Mouse (Mus musculus) CD4-positive, CD25-positive, alpha-beta regulatory T cell, adult 4 months (primary cell): ENCODE measurements around the gene Cdc14a. TPM values are rescaled to one million over a fixed set of nuclear protein-coding genes. Genes with fewer than 3 reads are reported as not detected.

ENCODE experiments used
- ATAC-seq: one replicate; pipeline ENCODE4 v1.8.0; 2017
- polyA plus RNA-seq, 2 experiments: library from polyadenylated mRNA; unstranded; fragments of 100-300 nt; shearing (Covaris generic); gene quantifications; one replicate each; pipeline ENCODE4 v1.2.1; 2017

Gene Cdc14a
- polyA plus RNA-seq, 2 experiments from 2014 or later: 10.1 to 10.5 TPM

DNA sequence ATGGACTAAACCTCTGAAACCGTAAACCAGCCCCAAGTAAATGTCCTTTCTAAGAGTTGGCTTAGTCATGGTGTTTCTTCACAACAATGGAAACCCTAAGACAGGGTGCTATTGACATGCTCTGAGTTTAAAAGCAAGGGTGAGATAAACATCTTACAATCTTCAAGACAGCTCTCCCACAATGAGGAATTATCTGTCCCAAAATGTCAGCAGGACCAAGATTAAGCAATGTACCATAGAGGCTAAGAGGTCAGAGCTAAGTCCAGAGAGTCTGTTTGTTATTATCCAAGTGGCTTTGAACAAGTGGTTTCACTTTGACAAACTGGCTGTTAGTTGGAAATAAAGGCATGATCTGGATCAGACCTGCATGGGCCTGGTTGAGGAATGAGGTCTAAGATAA, 159.9 kb downstream of the Cdc14a start:
- no peak for ATAC-seq

DNA sequence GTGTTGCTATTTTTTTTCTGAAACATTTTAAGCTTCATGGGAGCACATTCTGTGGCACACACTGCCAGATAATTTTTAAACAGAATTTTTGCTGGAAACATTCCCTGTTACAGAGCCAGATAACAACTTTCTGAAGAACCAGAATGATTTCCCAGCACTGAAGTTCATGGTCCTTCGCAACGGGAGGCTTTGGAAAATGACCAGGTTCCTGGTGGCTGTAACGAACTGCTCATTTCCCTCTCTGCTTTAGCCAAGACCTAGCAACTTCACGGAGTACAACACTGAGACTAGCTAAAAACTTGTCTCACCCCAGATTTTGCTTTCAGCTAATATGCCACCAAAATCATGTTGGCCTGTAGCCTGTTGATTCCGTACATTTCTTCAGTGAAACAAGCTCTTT, 160.8 kb downstream of the Cdc14a start:
- ATAC-seq: no peak

DNA sequence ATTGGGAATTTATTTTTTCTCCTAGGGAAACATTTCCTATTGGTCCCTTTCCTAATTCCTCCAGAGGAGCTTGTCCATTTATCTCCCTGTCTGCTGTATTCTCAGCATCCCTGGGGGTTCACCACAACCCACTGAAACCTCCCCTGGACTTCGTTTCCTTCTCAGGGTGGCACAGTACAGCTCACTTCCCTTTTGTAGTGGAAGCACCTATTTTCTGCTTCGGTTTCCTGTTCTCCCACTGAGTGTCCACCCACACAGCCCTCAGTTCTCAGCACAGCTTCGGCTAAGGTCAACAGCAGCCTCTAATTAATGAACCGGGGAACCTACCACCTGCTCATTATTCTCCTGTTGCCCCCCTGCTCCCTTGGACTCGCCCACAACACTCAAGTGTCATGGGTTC, 167.7 kb downstream of the Cdc14a start:
- ATAC-seq: no peak

DNA sequence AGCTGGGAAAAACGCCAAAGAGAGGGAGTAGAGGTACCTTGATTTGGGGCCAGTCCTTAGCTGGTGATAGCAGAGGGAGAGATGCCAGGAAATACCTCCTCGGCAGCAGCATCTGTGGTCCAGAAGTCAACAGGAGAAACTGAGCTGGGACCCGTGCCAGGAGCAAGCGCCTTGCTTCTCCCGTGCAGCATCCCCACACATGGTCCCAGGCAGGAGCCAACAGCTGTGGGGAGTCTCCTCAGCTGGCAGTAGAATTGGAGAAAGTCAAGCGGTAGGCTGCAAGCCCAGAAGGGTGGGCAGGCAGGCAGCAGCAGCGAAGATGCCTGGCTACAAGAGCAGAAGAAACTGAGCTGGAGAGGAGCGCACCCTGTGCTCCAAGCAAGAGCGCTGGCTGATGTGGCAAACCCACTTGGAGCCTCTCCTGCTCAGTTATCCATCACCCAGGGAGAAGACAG, 170.7 kb downstream of the Cdc14a start, which contains the start of gene Gpr88:
Gene Gpr88 (minus strand): TSS at position 427 of the 455 bp plus-strand sequence.
- no peak for ATAC-seq

DNA sequence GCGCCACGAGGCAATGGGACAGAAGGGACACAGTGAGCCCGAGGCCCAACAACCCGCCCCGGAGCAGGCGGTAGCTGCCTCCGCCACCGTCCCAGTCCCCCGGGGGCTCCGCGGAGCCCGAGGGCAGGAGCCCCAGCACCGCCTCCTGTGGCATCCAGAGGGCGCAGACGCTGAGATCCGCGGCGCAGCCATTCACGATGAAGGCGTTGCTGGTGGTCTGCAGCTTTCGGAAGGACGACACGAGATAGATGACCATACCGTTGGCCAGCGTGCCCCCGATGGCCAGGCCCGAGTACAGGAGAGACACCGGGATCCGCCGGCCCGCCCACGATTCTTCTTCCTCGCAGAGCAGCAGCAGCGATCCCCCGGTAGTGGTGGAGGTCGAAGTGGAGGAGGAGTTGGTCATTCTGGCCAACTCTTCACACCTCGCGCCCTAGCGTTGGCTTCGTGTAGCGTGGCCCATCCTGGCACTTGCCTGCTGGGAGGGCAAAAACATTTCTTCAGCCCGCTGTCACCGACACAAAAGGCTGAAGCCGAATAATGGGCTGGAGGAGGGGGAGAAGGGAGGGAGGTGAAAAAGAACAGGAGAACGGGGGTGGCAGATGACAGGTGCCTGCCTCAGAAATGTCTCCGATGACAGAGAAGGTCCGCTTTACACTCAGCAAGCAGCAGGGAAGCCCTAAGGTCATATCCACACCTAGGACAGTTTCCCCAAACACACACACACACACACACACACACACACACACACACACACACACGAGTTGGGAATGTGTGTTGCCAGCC, 171.4 kb downstream of the Cdc14a start:
- ATAC-seq: no peak

DNA sequence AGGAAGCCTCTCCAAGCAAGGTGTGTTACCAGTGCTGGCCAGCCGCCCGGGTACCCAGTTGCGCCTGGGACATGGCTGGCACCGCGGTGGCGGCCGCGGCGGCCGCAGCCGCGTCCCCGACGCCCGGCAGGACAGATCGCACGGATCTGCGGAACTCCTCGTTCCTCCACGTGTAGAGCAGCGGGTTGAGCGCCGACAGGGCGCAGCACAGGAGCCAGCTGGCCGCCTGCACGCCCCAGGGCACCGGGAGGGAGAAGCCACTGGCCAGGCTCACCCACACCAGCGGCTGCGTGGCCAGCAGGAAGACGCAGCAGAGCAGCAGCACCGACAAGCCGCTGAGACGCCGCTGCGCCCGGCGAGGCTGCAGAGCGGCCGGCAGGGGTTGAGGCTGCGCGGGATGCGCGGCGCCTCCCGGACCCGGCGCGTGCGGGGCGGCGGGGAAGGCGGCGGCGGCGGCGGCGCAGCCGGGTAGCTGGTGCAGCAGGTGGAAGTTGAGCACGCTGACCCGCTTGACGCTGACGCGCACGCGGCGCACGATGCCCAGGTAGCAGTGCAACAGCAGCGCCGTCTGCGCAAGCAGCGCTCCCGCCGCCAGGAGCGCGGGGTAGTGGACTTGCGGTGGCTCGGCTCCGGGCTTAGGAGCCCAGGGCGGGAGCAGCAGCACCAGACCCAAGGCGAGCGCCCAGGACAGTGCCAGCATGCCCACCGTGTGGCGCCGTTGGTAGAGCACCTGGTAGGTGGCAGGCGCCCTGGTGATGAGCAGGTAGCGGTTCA, 172.2 kb downstream of the Cdc14a start:
- no peak for ATAC-seq

DNA sequence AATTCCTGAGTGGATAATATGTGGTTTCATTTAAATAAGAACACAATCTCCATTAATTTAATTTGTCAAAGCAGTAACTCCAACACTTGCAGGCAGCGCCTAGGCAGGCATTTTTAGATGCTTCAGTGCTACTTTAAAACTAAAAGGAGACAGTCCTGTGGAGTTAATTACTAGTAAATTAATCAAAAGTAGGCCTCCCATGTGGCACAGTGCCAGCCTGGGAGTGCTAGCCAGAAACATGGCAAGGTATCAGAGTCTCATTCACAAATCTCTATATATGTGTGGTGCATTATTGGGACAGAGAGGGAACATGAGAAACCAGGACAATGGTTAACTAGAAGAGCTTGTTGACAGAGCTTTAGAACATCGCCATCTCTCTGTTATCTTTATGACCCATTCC, 174.8 kb downstream of the Cdc14a start:
- ATAC-seq: no peak

DNA sequence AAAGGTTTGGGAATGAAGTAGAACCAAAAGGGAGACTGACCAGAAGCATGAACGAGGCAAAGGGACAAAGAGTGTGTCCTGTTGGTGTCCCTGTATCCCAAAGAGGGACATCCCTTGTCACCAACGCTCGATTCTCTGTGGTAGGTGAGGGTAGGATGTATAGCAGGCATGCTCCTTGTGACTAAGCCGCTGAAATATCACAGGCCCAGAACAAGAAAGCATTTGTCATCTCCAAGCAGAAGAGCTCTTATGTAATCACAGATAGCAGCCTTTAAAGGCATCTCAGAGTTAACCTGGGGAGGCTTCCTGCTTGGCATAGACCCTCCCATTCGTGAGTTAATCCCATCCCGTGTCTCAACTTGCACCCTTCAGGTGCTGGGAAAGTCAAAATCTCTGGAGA, 179.4 kb downstream of the Cdc14a start:
- no peak for ATAC-seq

DNA sequence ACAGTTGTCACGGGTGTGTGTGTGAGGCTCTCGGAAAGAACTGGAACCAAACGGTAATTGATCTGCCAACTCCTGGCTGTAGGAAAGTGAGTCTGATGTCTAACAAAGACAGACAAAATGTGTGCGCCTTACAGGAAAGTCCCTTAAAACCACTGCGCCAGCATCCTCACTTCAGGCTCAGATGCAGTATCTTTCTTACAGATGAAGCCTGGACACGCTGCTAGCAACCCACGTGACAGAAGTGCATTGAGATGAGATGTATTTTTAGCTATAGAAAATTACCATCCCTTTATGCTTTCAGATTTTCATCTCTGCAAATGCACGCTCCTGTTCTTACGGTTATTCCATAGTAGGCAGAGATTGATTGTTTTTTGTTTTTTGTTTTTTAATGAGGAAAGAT, 181.1 kb downstream of the Cdc14a start:
- ATAC-seq: no peak

DNA sequence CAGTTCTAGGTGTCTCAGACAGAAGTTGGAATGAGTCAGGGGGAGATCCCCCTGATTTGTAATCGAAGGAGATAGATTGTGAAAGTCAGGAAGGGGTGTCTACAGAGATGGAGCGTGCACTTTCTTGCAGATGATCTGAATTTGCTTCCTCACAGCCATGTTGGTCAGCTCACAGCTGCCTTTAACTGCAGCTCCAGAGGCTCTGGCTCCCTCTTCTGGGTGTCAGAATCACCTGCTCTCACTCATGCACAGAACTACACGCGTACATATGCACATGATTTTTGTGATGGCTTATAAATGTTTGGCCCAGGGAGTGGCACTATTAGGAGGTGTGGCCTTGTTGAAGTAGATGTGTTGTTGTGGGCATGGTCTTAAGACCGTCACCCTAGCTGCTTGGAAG, 186.3 kb downstream of the Cdc14a start:
- no peak for ATAC-seq

DNA sequence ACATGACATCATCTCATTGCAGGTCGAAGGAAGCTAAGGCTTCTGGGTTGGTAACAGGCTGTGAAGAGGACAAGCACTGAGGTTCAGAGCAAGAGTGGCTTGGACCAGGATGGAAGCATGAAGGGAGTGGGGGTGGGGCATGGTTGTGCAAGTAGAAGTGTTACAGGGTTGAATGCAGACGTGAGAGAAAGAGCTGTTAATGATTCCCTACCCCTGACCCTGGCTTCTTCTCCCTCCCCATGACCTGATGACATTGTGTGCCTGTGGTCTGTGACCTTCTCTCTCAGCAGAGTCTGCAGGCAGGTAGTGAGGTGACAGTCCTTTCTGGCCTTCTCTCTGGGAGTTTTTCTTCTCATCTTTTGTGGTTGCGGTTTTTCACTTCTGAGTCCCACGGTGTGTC, 187.0 kb downstream of the Cdc14a start:
- no peak for ATAC-seq

DNA sequence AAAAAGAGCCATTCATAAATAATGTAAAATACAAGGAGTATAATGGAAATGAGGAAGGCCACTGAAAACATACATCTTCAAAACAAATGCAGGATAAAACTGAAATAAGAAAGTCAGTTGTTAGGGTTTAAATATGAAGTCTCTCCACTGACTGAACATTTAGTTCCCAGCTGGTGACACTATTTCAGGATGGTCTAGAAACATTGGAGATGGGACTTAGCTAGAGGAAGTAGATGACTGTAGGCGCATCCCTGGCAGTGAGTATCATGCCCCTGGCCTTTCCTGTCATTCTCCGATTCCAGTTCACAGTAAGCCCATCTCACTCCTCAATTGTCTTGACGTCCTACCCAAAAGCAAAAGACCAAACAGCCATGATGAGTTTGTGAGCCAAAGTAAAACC, 190.3 kb downstream of the Cdc14a start:
- ATAC-seq: no peak

DNA sequence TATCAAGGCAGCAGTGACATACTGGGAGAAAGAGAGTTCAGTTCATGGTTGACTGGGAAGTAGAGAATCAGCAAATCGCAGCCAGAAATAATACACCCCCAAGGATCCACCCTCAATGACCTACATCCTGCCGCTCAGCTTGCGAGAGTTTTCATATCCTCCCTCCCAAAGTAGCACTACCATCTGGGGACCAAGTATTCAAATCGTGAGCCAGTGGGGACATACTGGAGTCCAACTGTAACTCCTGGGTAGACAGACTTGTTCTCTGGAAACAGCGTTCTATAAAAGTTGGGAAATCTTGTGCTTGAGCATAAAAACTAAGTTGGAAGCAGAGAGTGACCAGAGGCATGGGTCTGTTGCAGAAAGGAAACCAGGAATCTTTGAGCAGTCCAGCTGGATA, 191.1 kb downstream of the Cdc14a start:
- no peak for ATAC-seq

DNA sequence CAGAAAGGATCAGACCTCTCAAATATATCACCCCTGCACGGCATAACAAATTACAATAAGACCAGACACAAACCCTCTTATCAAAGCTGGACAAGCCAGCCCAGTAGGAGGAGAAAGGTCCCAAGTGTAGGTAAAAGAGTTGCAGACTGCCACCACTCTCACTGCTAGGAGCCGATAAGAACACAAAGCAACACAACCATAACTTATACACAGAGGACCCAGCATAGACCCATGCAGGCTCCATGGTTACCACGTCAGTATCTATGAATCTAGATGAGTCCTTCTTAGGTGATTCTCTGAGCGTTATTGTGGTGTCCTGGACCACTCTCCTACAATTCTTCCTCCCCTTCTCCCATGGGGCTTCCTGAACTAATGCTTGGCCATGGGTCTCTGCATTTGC, 194.5 kb downstream of the Cdc14a start:
- no peak for ATAC-seq

DNA sequence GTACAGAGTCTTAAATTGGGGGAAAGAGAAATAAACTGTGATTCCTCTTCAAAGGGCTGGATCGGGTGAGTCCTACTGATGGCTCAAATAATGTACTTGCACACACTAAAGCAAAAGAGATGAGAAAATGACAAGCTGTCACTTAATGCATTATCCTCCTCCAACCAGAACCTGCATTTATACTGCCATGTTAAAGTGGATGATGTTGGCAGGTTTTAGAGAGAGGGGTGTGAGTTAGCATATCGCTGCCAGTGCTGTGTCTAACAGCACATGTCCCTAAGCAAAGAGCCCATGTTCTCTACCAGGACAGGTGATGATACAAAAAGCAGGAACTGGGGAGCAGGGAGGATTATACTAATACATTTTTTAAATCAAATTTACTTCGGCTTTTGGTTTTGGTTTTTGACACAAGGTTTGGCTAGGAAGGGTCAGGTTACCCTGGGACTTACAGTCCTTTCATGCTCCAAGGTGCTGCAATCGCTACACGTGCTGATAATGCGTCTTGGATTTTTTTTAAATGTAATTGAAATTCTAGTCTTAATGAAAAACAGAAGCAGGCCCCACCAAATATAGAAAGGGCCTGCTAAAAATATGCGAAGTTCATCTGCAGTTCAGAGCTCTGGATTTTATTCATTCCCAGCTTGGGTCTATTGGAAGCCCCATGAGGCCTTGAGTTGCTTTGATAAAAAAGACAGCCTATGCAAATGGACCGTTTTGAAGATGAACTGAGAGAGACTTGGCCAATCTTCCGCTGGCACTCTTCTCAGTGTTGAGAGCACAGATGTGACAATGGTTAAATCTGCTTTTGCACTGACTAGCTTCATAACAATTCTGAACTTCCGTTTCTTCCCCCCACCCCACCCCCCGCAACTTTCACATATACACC, 195.2 kb downstream of the Cdc14a start:
- ATAC-seq: no peak

DNA sequence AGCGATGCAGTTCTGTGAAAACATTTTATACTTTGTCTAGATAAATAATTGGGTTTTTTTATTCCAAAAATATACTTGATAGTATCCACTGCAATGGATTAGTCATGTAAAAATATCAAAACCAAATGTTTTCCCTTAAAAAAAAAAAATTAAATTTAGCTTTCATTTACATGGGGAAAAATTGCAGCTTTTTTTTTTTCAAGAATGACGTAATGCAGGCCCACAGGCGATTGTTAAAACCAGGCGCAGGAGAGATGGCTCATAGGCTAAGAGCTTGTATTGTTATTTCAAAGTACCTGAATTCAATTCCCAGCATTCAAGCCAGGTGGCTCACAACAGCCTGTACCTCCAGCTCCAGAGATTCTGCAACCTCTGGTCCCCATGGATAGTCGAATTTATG, 196.4 kb downstream of the Cdc14a start:
- no peak for ATAC-seq

DNA sequence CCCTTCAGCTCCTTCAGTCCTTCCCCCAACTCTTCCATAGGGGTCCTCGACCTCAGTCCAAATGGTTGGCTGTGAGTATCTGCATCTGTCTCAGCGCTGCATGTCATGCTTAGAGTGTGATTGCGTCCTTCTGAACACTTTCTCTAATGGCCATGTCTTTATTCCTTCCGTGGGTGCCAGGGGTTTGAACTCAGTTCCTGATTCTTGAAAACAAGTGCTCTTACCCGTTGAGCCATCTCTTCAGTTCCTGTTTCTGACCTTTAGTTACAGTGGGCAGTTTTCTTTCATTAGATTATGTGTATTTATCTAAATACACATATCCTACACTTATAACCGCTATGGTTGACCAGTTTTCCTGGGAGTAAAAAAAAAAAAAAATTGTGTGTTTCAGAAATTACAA, 196.9 kb downstream of the Cdc14a start:
- no peak for ATAC-seq

Other genes with a start within 250 kb of the Cdc14a start
- gene Gpr88, start 170.5 kb downstream of the Cdc14a start, polyA plus RNA-seq: not detected
- gene Rtca, start 84.2 kb upstream of the Cdc14a start, polyA plus RNA-seq: 10 to 100 TPM; 16.8 to 20.7 TPM
- 10 to 100 TPM; 12.5 to 13.6 TPM for gene Dbt, start 89.0 kb upstream of the Cdc14a start, polyA plus RNA-seq
- under 1 TPM; 0.94 to 0.98 TPM for gene Lrrc39, start 138.9 kb upstream of the Cdc14a start, polyA plus RNA-seq
- 10 to 100 TPM; 11.5 to 15.3 TPM for gene Sass6, start 170.9 kb upstream of the Cdc14a start, polyA plus RNA-seq
- gene Trmt13, start 190.6 kb upstream of the Cdc14a start, polyA plus RNA-seq: 10 to 100 TPM; 38.2 to 39.0 TPM
- gene Mfsd14a, start 238.6 kb upstream of the Cdc14a start, polyA plus RNA-seq: 10 to 100 TPM; 84.4 to 86.1 TPM